Mouse (Mus musculus) neural tube, embryonic 12.5 days (tissue): ENCODE results near the gene Sh3gl3. TPM values are rescaled to one million over a fixed set of nuclear protein-coding genes. Genes with fewer than 3 reads are reported as not detected.

Source experiments
- ATAC-seq: fragments of 200-750 bp; cut with Nextera tagmentation; 2 replicates; pipeline ENCODE4 v1.8.0; 2017; ENCODE audit warnings: low read depth, mild to moderate bottlenecking, moderate TSS enrichment, moderate library complexity; ENCODE audit not compliant: low FRiP score
- H3K27ac ChIP-seq: fragments of 300-500 bp; sonication (generic); 2 replicates; pipeline ENCODE4 v1.5.1; 2016
- H3K27me3 ChIP-seq: fragments of 300-500 bp; sonication (generic); replicated peaks from 2 replicates; pipeline ENCODE4 v1.6.1; 2016; ENCODE audit warnings: mild to moderate bottlenecking
- H3K36me3 ChIP-seq: fragments of 300-500 bp; sonication (generic); 2 replicates; pipeline ENCODE4 v1.6.1; 2016; ENCODE audit warnings: mild to moderate bottlenecking
- H3K4me1 ChIP-seq: fragments of 300-500 bp; sonication (generic); 2 replicates; pipeline ENCODE4 v1.6.1; 2016
- H3K4me2 ChIP-seq: fragments of 300-500 bp; sonication (generic); replicated peaks from 2 replicates; pipeline ENCODE4 v1.6.1; 2016; ENCODE audit warnings: mild to moderate bottlenecking
- H3K4me3 ChIP-seq: fragments of 300-500 bp; sonication (generic); 2 replicates; pipeline ENCODE4 v1.5.1; 2016
- H3K9ac ChIP-seq: fragments of 300-500 bp; sonication (generic); 2 replicates; pipeline ENCODE4 v1.6.1; 2016; ENCODE audit warnings: mild to moderate bottlenecking
- H3K9me3 ChIP-seq: fragments of 300-500 bp; sonication (generic); 2 replicates; pipeline ENCODE4 v1.6.1; 2016; ENCODE audit warnings: mild to moderate bottlenecking
- WGBS: fragments of 180-500 bp; shearing (Covaris S2); methylation state at CpG from one replicate; pipeline ENCODE4 v1.1.7; 2016; 5-methylcytosine and 5-hydroxymethylcytosine counted together
- polyA plus RNA-seq: library from polyadenylated mRNA; unstranded; fragments of >200 nt; fragmentation: Nextera tagmentation; extraction: Ambion mirVana; gene quantifications from 2 replicates; pipeline ENCODE4 v1.2.1, GENCODE M21; 2016

The Sh3gl3 gene
- 36.0 and 36.7 TPM in 2 replicates for polyA plus RNA-seq

DNA sequence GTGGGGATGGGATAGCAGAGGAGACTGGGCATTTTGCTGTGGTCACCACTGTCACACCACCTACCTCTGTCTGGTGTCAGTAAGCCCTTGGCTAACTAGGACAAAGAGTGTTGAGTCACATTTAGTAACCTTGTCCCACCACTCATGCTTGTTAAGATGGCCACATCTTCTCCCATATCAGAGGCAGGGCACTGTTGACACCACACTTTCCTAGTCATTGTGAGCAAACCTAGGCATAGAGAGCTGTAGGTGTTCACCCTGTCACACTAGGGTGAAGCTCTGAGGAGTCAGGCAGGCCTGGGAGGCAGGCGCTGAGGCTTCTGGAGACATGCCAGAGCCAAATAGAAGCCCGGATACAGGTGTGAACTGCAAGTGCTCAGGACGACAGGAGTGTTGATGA, at the start of gene Sh3gl3:
TSS of gene Sh3gl3 (plus strand) at position 301 of the 400 bp plus-strand sequence.
- no peak for ATAC-seq
- Histone ChIP-seq H3K9me3 (no peaks in the 10 kb centered on the region), H3K4me2 (peak within 1 kb of the TSS; percentile 84), H3K27ac (no peak within 1 kb of the TSS; the same call in 1 of the 2 replicates), H3K36me3 (no peaks in the 10 kb centered on the region), H3K4me3 (peak within 1 kb of the TSS; percentile 72), H3K9ac (peak within 1 kb of the TSS; percentile 70), H3K27me3 (no peaks in the 10 kb centered on the region), H3K4me1 (0 out of 2 replicates have a peak, but pooled peaks cover 6% of the 10 kb centered on the region)
- 84% methylated on average over 3 of the region's 3 CpGs for WGBS

DNA sequence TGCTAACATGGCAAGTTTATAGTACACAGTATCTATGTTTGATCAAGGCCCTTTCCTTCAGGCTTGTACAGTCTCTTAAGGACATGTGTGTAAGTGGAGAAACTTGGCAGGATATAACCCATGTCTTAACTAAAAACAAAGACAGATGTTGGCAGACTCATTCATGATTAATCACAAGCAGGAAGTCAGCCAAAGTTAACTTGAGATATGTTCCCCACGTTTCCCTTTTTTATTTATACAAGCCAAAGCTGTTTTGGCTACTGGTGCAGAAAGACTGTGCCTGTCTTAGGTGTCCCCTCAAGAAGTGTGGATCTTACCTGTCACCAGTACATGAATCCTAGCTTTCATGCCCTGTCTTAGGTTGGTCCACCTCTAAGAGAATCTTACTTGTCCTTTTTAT, 35.4 kb upstream of the Sh3gl3 start:
- H3K4me1 ChIP-seq = no peaks in the 10 kb centered on the region
- no peaks in the 10 kb centered on the region for H3K36me3 ChIP-seq
- no peak overlapping the region for H3K4me2 ChIP-seq
- 62% methylated on average over 1 of the region's 1 CpGs for WGBS
- no peak overlapping the region for H3K27ac ChIP-seq
- no peaks in the 10 kb centered on the region for H3K27me3 ChIP-seq
- H3K4me3 ChIP-seq = no peak overlapping the region
- ATAC-seq = no peak
- no peak overlapping the region for H3K9ac ChIP-seq
- no peaks in the 10 kb centered on the region for H3K9me3 ChIP-seq

DNA sequence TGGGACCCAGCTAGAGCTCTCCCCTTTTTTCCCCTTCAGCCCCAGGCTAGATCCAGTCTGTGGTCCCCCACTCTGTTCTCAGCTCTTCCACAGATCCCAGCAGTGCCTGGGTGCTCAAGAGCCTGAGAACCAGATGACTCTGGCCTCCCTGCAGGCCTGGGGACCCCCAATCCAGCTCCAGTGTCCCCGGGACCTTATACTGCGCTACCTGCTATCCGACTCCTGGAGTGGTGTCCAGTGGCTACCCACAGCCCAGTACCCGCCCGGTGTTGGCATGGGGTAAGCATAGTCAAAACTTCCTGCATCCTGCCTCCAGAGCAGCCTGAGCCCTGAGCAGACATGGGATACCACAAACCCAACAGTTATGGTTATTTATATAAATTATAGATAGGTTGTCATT, 26.5 kb upstream of the Sh3gl3 start:
- Histone ChIP-seq H3K4me2 (no peak overlapping the region), H3K9me3 (no peaks in the 10 kb centered on the region), H3K27me3 (no peaks in the 10 kb centered on the region), H3K9ac (no peak overlapping the region), H3K4me1 (no peaks in the 10 kb centered on the region), H3K36me3 (no peaks in the 10 kb centered on the region), H3K27ac (no peak overlapping the region), H3K4me3 (no peak overlapping the region)
- ATAC-seq = no peak
- 95% methylated on average over 5 of the region's 5 CpGs for WGBS

DNA sequence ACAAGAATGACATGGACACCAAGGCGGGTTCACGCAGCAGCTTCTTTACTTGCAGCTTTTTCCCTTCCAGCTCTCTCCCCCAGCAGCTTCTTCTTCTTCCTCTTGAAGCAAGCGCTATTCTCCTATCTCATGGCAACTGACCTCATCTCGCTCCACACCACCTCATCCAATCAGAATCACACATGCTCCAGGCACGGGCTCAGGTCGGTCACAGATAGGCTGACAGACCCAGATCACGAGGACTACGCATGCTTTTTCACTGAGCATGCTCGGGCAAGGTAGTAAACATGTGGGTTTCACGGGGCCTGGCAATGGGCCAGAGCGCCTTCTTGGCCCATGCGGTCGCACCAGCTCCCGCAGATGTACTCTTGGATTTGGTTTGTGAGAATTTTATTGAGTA, 9.0 kb upstream of the Sh3gl3 start:
- Histone ChIP-seq H3K27ac (no peak overlapping the region), H3K36me3 (no peaks in the 10 kb centered on the region)
- WGBS = 95% methylated on average over 14 of the region's 14 CpGs

DNA sequence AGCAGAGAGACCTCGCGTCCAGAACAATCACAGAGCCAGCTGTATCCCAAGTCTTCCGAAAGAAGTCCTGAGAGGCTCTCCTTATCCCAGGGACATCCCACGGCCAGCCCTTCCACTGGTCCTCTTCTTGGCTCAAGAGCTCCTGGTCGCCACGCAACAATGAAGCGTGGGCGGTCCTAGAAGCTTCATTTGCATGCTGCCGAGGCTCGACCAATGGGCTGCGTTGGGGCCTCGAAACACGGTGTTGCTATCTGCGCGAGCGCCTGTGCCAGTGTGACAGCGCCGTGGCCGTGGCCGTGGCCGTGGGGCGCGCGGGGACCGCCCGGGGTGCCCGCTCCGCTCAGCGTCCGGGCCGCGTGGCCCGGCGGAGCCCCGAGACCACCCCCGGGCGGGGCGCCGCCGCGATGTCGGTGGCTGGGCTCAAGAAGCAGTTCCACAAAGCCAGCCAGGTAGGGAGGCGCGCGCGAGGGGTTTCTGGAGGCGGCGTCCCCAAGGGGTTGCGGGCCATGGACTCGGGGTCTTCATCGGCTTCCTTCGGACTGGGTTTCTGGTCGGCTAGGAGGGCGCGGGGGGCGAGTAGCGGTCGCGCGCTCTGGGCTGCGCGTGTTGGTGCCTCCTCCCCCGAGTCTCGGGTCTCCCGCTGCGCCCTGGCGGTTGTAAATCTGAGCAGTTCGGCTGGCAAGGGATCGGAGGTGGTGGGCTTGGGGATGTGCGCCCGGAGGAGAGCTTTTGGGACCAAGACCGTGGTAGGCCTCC, 1.1 kb downstream of the Sh3gl3 start:
- under 1% methylated on average over 72 of the region's 72 CpGs for WGBS
- H3K4me1 ChIP-seq = 0 out of 2 replicates have a peak, but pooled peaks cover 6% of the 10 kb centered on the region
- no peaks in the 10 kb centered on the region for H3K9me3 ChIP-seq
- peak overlapping the region; percentile 72 for H3K4me3 ChIP-seq
- peak; percentile 97 for ATAC-seq
- no peaks in the 10 kb centered on the region for H3K27me3 ChIP-seq
- no peaks in the 10 kb centered on the region for H3K36me3 ChIP-seq
- no peak overlapping the region; the same call in 1 of the 2 replicates for H3K27ac ChIP-seq
- H3K4me2 ChIP-seq = peak overlapping the region; percentile 84
- H3K9ac ChIP-seq = peak overlapping the region; percentile 70

More for the DNA sequence above, 9.0 kb upstream of the Sh3gl3 start:
- no peak overlapping the region for H3K4me3 ChIP-seq
- H3K4me2 ChIP-seq = no peak overlapping the region
- H3K9ac ChIP-seq = no peak overlapping the region
- H3K4me1 ChIP-seq = no peaks in the 10 kb centered on the region
- 0 out of 2 replicates have a peak, but pooled peaks cover 5% of the 10 kb centered on the region for H3K9me3 ChIP-seq
- no peak for ATAC-seq
- H3K27me3 ChIP-seq = no peaks in the 10 kb centered on the region

DNA sequence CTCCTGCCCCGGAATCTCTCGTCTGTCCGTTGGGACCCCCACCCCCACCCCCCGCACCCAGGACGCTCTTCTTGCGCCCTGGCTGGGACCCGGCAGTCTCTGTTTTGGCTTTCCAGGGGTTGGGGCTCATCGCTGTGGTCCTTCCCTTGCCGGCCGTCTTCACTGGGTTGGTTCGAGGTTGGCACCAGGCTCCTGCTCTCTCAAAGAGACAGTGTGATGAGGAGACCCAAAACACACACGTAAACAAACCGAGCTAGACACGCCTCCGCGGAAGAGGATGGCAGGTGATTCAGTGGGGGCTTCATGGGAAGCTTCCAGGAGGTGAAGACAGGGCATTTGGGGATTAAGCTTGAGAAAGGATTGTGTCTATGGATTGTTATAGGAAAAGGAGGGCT, 1.7 kb downstream of the Sh3gl3 start:
- 0 out of 2 replicates have a peak, but pooled peaks cover 6% of the 10 kb centered on the region for H3K4me1 ChIP-seq

DNA sequence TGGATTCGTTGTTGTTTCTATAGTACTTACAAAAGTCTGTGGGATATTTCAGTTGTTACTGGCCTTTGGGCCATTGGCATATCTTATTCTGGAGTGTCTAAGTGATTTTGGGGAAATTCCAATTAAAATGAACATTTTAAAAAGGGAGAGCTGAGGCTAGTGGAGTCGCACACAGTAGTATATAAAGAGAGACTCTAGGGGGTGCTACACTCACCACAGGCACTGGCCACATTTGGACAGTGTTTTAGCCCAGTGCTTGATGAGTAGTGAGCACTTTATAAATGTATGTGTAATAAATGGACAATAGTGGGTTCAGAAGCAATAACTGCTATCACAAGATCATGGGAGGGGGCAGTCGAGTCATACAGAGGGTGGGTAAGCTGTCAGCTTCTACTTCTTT, 2.6 kb downstream of the Sh3gl3 start:
- 45% methylated on average over 3 of the region's 3 CpGs for WGBS
- Histone ChIP-seq H3K4me2 (peak overlapping the region; percentile 84; the same call in 1 of the 2 replicates), H3K36me3 (no peaks in the 10 kb centered on the region), H3K27ac (no peak overlapping the region), H3K9me3 (no peaks in the 10 kb centered on the region), H3K9ac (no peak overlapping the region), H3K4me1 (0 out of 2 replicates have a peak, but pooled peaks cover 6% of the 10 kb centered on the region), H3K27me3 (no peaks in the 10 kb centered on the region), H3K4me3 (no peak overlapping the region)
- no peak for ATAC-seq

More for the DNA sequence above, 1.7 kb downstream of the Sh3gl3 start:
- no peaks in the 10 kb centered on the region for H3K36me3 ChIP-seq
- H3K9me3 ChIP-seq = no peaks in the 10 kb centered on the region
- no peak overlapping the region for H3K27ac ChIP-seq
- H3K4me3 ChIP-seq = peak overlapping the region; percentile 72
- WGBS = 1% methylated on average over 16 of the region's 16 CpGs
- peak overlapping the region; percentile 70 for H3K9ac ChIP-seq
- peak overlapping the region; percentile 84 for H3K4me2 ChIP-seq
- no peaks in the 10 kb centered on the region for H3K27me3 ChIP-seq
- peak; percentile 31 for ATAC-seq

DNA sequence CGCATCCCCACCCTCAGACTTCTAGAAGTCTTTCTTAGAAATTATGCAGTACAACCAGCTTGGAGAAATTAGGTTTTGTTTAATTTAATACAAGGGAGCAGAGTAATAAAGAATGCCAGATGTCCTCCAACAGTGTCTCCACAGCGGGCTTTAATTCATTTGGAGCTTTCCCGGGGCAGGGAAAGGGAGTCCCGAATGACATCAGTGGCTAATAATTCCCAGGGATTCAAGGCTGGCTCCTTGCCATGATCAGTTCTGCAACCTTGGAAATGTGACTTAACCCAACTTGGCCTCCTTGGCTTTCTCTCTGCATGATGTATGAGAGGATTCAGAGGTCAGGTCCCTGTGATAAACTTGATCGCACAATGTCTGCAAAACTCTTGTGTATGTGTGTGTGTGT, 3.7 kb downstream of the Sh3gl3 start:
- no peak overlapping the region for H3K4me2 ChIP-seq

DNA sequence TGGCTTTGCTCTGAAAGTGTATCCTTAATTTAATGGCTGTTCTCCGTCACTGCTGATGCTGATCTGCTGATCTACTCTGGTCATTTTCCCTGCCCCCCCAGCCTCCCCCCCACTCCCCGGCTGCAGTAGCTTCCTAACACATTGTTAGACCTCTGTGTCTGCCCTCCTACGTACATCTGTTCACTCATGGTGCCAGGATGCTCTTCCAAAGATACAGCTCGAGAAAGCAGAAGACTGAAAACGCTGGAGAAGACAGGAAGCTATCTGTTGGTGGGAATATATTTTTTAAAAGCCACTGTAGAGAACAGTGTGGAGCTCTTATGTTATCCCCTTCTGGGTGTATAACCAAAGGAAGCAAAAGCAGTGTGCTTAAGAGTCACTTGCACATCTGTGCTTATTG, 7.3 kb downstream of the Sh3gl3 start:
- Histone ChIP-seq H3K4me3 (no peak overlapping the region), H3K27me3 (no peaks in the 10 kb centered on the region), H3K36me3 (no peaks in the 10 kb centered on the region), H3K4me2 (no peak overlapping the region), H3K9me3 (0 out of 2 replicates have a peak, but pooled peaks cover 4% of the 10 kb centered on the region), H3K27ac (no peak overlapping the region), H3K9ac (no peak overlapping the region), H3K4me1 (no peaks in the 10 kb centered on the region)
- WGBS = 87% methylated on average over 5 of the region's 5 CpGs
- ATAC-seq = no peak

More for the DNA sequence above, 3.7 kb downstream of the Sh3gl3 start:
- Histone ChIP-seq H3K4me3 (no peak overlapping the region), H3K27me3 (no peaks in the 10 kb centered on the region), H3K9ac (no peak overlapping the region), H3K4me1 (0 out of 2 replicates have a peak, but pooled peaks cover 6% of the 10 kb centered on the region), H3K36me3 (no peaks in the 10 kb centered on the region), H3K27ac (no peak overlapping the region), H3K9me3 (0 out of 2 replicates have a peak, but pooled peaks cover 4% of the 10 kb centered on the region)
- no peak for ATAC-seq
- WGBS = 72% methylated on average over 5 of the region's 5 CpGs

DNA sequence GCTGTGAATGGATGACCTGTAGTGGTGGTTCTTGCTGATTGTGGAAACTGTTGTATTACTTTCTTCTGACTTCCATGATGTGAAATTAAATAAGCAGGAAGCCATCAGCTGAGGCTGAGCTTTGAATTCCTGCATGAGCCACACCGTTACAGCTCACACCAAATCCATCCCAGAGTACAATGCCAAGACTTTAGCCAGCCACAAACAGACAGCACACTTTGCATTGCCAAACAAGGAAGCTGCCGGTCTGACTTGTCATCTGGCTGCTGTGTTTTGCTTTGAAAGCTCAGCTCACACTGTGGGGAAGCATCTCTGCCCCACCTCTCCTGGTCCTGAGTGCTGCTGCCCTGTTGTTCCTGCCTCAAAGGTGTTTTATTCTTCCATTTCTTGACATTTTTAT, 9.1 kb downstream of the Sh3gl3 start:
- H3K4me3 ChIP-seq = no peak overlapping the region
- no peaks in the 10 kb centered on the region for H3K27me3 ChIP-seq
- no peak overlapping the region for H3K27ac ChIP-seq
- no peak overlapping the region for H3K9ac ChIP-seq
- no peak for ATAC-seq
- WGBS = 33% methylated on average over 2 of the region's 2 CpGs
- H3K36me3 ChIP-seq = no peaks in the 10 kb centered on the region
- H3K4me2 ChIP-seq = no peak overlapping the region
- H3K9me3 ChIP-seq = 0 out of 2 replicates have a peak, but pooled peaks cover 4% of the 10 kb centered on the region
- no peaks in the 10 kb centered on the region for H3K4me1 ChIP-seq

DNA sequence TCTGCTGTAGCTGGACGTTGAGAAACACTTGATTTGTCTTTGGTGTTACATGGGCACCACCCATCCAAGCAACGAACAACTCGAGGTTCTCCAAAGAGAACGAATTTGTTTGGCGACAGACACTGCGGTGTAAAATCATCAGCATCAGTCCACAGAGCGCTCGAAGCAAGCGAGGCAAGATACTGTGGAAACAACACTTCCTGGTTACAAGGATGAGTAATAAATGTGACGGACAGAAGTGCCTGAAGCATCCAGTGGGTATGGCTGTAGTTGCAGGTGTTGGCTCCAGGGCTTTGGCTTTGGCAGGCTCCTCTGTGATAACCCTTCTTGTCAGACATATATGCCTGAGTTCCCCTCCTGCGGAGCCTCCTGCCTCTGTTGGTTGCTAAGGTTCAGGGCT, 18.0 kb downstream of the Sh3gl3 start:
- Histone ChIP-seq H3K36me3 (no peaks in the 10 kb centered on the region), H3K4me1 (no peaks in the 10 kb centered on the region), H3K9me3 (no peaks in the 10 kb centered on the region), H3K27me3 (no peaks in the 10 kb centered on the region), H3K9ac (no peak overlapping the region), H3K27ac (no peak overlapping the region), H3K4me2 (no peak overlapping the region), H3K4me3 (no peak overlapping the region)
- ATAC-seq = no peak
- WGBS = 88% methylated on average over 11 of the region's 11 CpGs

DNA sequence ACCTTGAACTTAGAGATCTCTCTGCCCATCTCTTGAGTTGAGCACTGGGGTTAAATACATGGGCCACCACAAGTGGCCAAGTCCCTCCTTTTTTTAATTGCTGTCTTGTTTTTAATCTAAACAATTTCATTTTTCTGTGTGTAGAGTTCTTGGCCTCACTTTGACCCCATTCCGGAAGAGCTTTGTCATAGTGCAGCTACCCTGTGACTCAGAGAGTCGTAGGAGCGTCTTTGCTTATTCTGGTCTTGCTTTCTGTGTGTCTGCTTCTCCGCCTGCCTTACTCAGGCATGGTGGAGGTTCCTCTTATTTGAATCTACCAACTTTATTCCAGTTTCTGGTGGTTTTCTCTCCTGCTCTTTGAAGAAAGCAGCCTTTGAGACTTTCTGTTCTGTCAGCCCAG, 18.9 kb downstream of the Sh3gl3 start:
- Histone ChIP-seq H3K27me3 (no peaks in the 10 kb centered on the region), H3K9me3 (no peaks in the 10 kb centered on the region), H3K4me2 (no peak overlapping the region), H3K9ac (no peak overlapping the region), H3K36me3 (no peaks in the 10 kb centered on the region), H3K4me3 (no peak overlapping the region), H3K4me1 (no peaks in the 10 kb centered on the region), H3K27ac (no peak overlapping the region)
- ATAC-seq = no peak
- WGBS = 81% methylated on average over 4 of the region's 4 CpGs
